Mouse (Mus musculus): Measurements from ENCODE around the gene Gm17416. TPM values are rescaled to one million over a fixed set of nuclear protein-coding genes. Genes with fewer than 3 reads are reported as not detected.
A peak's percentile ranks its signal among the peaks of the same experiment; 100 is the strongest.

The Gm17416 gene
- total and polyA plus RNA-seq, 3 experiments: not detected

GRCm38 (mm10) chr2:152612193-152612592 is 43.1 kb downstream of the Gm17416 start:
- no peak for ATAC-seq (ENCODE audit: extremely low read depth, insufficient number of reproducible peaks, low FRiP score, poor library complexity, severe bottlenecking)

GRCm38 (mm10) chr2:152615563-152615962 is 46.4 kb downstream of the Gm17416 start:
- Histone ChIP-seq H3K27me3 (ENCODE audit: insufficient read depth, low read length) (peaks cover 12% of the 10 kb centered on the region), H3K9me3 (replicated peaks) (no peaks in the 10 kb centered on the region), H3K4me3 (ENCODE audit: low read depth, low read length) (no peak overlapping the region), H3K36me3 (replicated peaks) (no peaks in the 10 kb centered on the region), H3K4me1 (ENCODE audit: insufficient read depth, low read depth, low read length) (no peaks in the 10 kb centered on the region; the same call in 1 of the 2 replicates)
- DNase-seq (ENCODE audit: low spot score) (peak; percentile 74), ATAC-seq (ENCODE audit: extremely low read depth, insufficient number of reproducible peaks, low FRiP score, poor library complexity, severe bottlenecking) (no peak; the same call in 1 of the 2 replicates)
- TF ChIP-seq POLR2AphosphoS5 (IDR thresholded peaks at IDR 0.05; ENCODE audit: insufficient replicate concordance, low read depth, low read length) (no peak), GATA1 (IDR thresholded peaks at IDR 0.05; ENCODE audit: borderline replicate concordance, low read length) (no peak), TAL1 (conservative IDR thresholded peaks at IDR 0.05; ENCODE audit: low read depth, low read length) (no peak), GATA2 (IDR thresholded peaks at IDR 0.05; ENCODE audit: borderline replicate concordance, low read depth, low read length) (no peak), CTCF (IDR thresholded peaks at IDR 0.05; ENCODE audit: low read depth, low read length) (peak; percentile 70)

More at GRCm38 (mm10) chr2:152612193-152612592, 43.1 kb downstream of the Gm17416 start:
- Histone ChIP-seq H3K9me3 (replicated peaks) (no peaks in the 10 kb centered on the region), H3K4me3 (ENCODE audit: low read depth, low read length) (no peak overlapping the region), H3K27me3 (ENCODE audit: insufficient read depth, low read length) (peaks cover 4% of the 10 kb centered on the region; the same call in 1 of the 2 replicates), H3K36me3 (replicated peaks) (no peaks in the 10 kb centered on the region), H3K4me1 (ENCODE audit: insufficient read depth, low read depth, low read length) (no peaks in the 10 kb centered on the region; the same call in 1 of the 2 replicates)
- TF ChIP-seq POLR2AphosphoS5 (IDR thresholded peaks at IDR 0.05; ENCODE audit: insufficient replicate concordance, low read depth, low read length) (no peak), GATA1 (IDR thresholded peaks at IDR 0.05; ENCODE audit: borderline replicate concordance, low read length) (no peak), TAL1 (conservative IDR thresholded peaks at IDR 0.05; ENCODE audit: low read depth, low read length) (no peak), GATA2 (IDR thresholded peaks at IDR 0.05; ENCODE audit: borderline replicate concordance, low read depth, low read length) (no peak), CTCF (IDR thresholded peaks at IDR 0.05; ENCODE audit: low read depth, low read length) (no peak)
- DNase-seq (ENCODE audit: low spot score): no peak

- no peaks in the 10 kb centered on the region; the same call in 1 of the 2 replicates for H3K4me1 ChIP-seq (ENCODE audit: insufficient read depth, low read depth, low read length)
- DNase-seq (ENCODE audit: low spot score) (no peak), ATAC-seq (ENCODE audit: extremely low read depth, insufficient number of reproducible peaks, low FRiP score, poor library complexity, severe bottlenecking) (no peak)
- no peak overlapping the region for H3K4me3 ChIP-seq (ENCODE audit: low read depth, low read length)
- H3K9me3 ChIP-seq (replicated peaks): no peaks in the 10 kb centered on the region
- TF ChIP-seq GATA2 (IDR thresholded peaks at IDR 0.05; ENCODE audit: borderline replicate concordance, low read depth, low read length) (no peak), GATA1 (IDR thresholded peaks at IDR 0.05; ENCODE audit: borderline replicate concordance, low read length) (no peak), CTCF (IDR thresholded peaks at IDR 0.05; ENCODE audit: low read depth, low read length) (no peak)
- peaks cover 11% of the 10 kb centered on the region for H3K27me3 ChIP-seq (ENCODE audit: insufficient read depth, low read length)
- H3K36me3 ChIP-seq (replicated peaks): no peaks in the 10 kb centered on the region
These were observed 47.3 kb downstream of the Gm17416 start for GRCm38 (mm10) chr2:152616470-152616869.

GRCm38 (mm10) chr2:152617374-152617773 is 48.2 kb downstream of the Gm17416 start:
- Histone ChIP-seq H3K36me3 (replicated peaks) (no peaks in the 10 kb centered on the region), H3K27me3 (ENCODE audit: insufficient read depth, low read length) (peaks cover 8% of the 10 kb centered on the region), H3K4me3 (ENCODE audit: low read depth, low read length) (no peak overlapping the region), H3K9me3 (replicated peaks) (no peaks in the 10 kb centered on the region), H3K4me1 (ENCODE audit: insufficient read depth, low read depth, low read length) (no peaks in the 10 kb centered on the region; the same call in 1 of the 2 replicates)
- DNase-seq (ENCODE audit: low spot score) (no peak), ATAC-seq (ENCODE audit: extremely low read depth, insufficient number of reproducible peaks, low FRiP score, poor library complexity, severe bottlenecking) (no peak)
- no peak for TF ChIP-seq GATA1 (IDR thresholded peaks at IDR 0.05; ENCODE audit: borderline replicate concordance, low read length)
- no peak for TF ChIP-seq CTCF (IDR thresholded peaks at IDR 0.05; ENCODE audit: low read depth, low read length)
- no peak for TF ChIP-seq POLR2AphosphoS5 (IDR thresholded peaks at IDR 0.05; ENCODE audit: insufficient replicate concordance, low read depth, low read length)
- TF ChIP-seq GATA2 (IDR thresholded peaks at IDR 0.05; ENCODE audit: borderline replicate concordance, low read depth, low read length): no peak

Other genes with a start within 250 kb of the Gm17416 start
Only the 20 nearest of the 22 such genes appear.
- not detected in 2 replicates for gene Nrsn2, start 192.7 kb upstream of the Gm17416 start, total RNA-seq (2014; fragmentation: Nextera tagmentation)
- gene Nrsn2, start 192.7 kb upstream of the Gm17416 start, total RNA-seq (2017): 0.17 TPM in 1 of 2 replicates, not detected in the other
- not detected in 2 replicates for gene Nrsn2, start 192.7 kb upstream of the Gm17416 start, polyA plus RNA-seq (2012)
- gene Sox12, start 171.3 kb upstream of the Gm17416 start, total RNA-seq (2014; fragmentation: Nextera tagmentation): 29.4 and 34.4 TPM in 2 replicates
- 0.98 and 1.7 TPM in 2 replicates for gene Sox12, start 171.3 kb upstream of the Gm17416 start, total RNA-seq (2017)
- gene Sox12, start 171.3 kb upstream of the Gm17416 start, polyA plus RNA-seq (2012): 60.0 and 62.8 TPM in 2 replicates
- gene Zcchc3, start 154.3 kb upstream of the Gm17416 start, total RNA-seq (2014; fragmentation: Nextera tagmentation): 21.1 and 23.7 TPM in 2 replicates
- 12.4 and 12.9 TPM in 2 replicates for gene Zcchc3, start 154.3 kb upstream of the Gm17416 start, total RNA-seq (2017)
- gene Zcchc3, start 154.3 kb upstream of the Gm17416 start, polyA plus RNA-seq (2012): 21.8 and 22.8 TPM in 2 replicates
- 2.1 and 3.8 TPM in 2 replicates for gene 6820408C15Rik, start 153.8 kb upstream of the Gm17416 start, total RNA-seq (2014; fragmentation: Nextera tagmentation)
- gene 6820408C15Rik, start 153.8 kb upstream of the Gm17416 start, total RNA-seq (2017): 0.49 and 0.64 TPM in 2 replicates
- gene 6820408C15Rik, start 153.8 kb upstream of the Gm17416 start, polyA plus RNA-seq (2012): 0.17 and 0.18 TPM in 2 replicates
- gene Defb23, start 104.7 kb upstream of the Gm17416 start, total RNA-seq (2014; fragmentation: Nextera tagmentation): not detected in 2 replicates
- gene Defb23, start 104.7 kb upstream of the Gm17416 start, total RNA-seq (2017): 0.29 TPM in 1 of 2 replicates, not detected in the other
- not detected in 2 replicates for gene Defb23, start 104.7 kb upstream of the Gm17416 start, polyA plus RNA-seq (2012)
- gene Defb20, start 92.3 kb upstream of the Gm17416 start, total RNA-seq (2014; fragmentation: Nextera tagmentation): not detected in 2 replicates
- gene Defb20, start 92.3 kb upstream of the Gm17416 start, total RNA-seq (2017): 0.22 TPM in 1 of 2 replicates, not detected in the other
- not detected in 2 replicates for gene Defb20, start 92.3 kb upstream of the Gm17416 start, polyA plus RNA-seq (2012)
- gene Defb22, start 79.2 kb upstream of the Gm17416 start, total RNA-seq (2014; fragmentation: Nextera tagmentation): not detected in 2 replicates
- not detected in 2 replicates for gene Defb22, start 79.2 kb upstream of the Gm17416 start, total RNA-seq (2017)
- gene Defb22, start 79.2 kb upstream of the Gm17416 start, polyA plus RNA-seq (2012): not detected in 2 replicates
- gene Defb26, start 57.6 kb upstream of the Gm17416 start, total RNA-seq (2014; fragmentation: Nextera tagmentation): not detected in 2 replicates
- not detected in 2 replicates for gene Defb26, start 57.6 kb upstream of the Gm17416 start, total RNA-seq (2017)
- not detected in 2 replicates for gene Defb26, start 57.6 kb upstream of the Gm17416 start, polyA plus RNA-seq (2012)
- gene Defb28, start 51.1 kb upstream of the Gm17416 start, total RNA-seq (2014; fragmentation: Nextera tagmentation): not detected in 2 replicates
- not detected in 2 replicates for gene Defb28, start 51.1 kb upstream of the Gm17416 start, total RNA-seq (2017)
- not detected in 2 replicates for gene Defb28, start 51.1 kb upstream of the Gm17416 start, polyA plus RNA-seq (2012)
- not detected in 2 replicates for gene Defb29, start 29.2 kb upstream of the Gm17416 start, total RNA-seq (2014; fragmentation: Nextera tagmentation)
- not detected in 2 replicates for gene Defb29, start 29.2 kb upstream of the Gm17416 start, total RNA-seq (2017)
- not detected in 2 replicates for gene Defb29, start 29.2 kb upstream of the Gm17416 start, polyA plus RNA-seq (2012)
- not detected in 2 replicates for gene Defb21, start 3.4 kb downstream of the Gm17416 start, total RNA-seq (2014; fragmentation: Nextera tagmentation)
- not detected in 2 replicates for gene Defb21, start 3.4 kb downstream of the Gm17416 start, total RNA-seq (2017)
- not detected in 2 replicates for gene Defb21, start 3.4 kb downstream of the Gm17416 start, polyA plus RNA-seq (2012)
- not detected in 2 replicates for gene Defb19, start 11.0 kb downstream of the Gm17416 start, total RNA-seq (2014; fragmentation: Nextera tagmentation)
- not detected in 2 replicates for gene Defb19, start 11.0 kb downstream of the Gm17416 start, total RNA-seq (2017)
- not detected in 2 replicates for gene Defb19, start 11.0 kb downstream of the Gm17416 start, polyA plus RNA-seq (2012)
- gene Defb45, start 30.1 kb downstream of the Gm17416 start, total RNA-seq (2014; fragmentation: Nextera tagmentation): not detected in 2 replicates
- not detected in 2 replicates for gene Defb45, start 30.1 kb downstream of the Gm17416 start, total RNA-seq (2017)
- gene Defb45, start 30.1 kb downstream of the Gm17416 start, polyA plus RNA-seq (2012): not detected in 2 replicates
- not detected in 2 replicates for gene Defb36, start 35.0 kb downstream of the Gm17416 start, total RNA-seq (2014; fragmentation: Nextera tagmentation)
- not detected in 2 replicates for gene Defb36, start 35.0 kb downstream of the Gm17416 start, total RNA-seq (2017)
- not detected in 2 replicates for gene Defb36, start 35.0 kb downstream of the Gm17416 start, polyA plus RNA-seq (2012)
- gene Defb25, start 53.7 kb downstream of the Gm17416 start, total RNA-seq (2014; fragmentation: Nextera tagmentation): not detected in 2 replicates
- not detected in 2 replicates for gene Defb25, start 53.7 kb downstream of the Gm17416 start, total RNA-seq (2017)
- gene Defb25, start 53.7 kb downstream of the Gm17416 start, polyA plus RNA-seq (2012): not detected in 2 replicates
- gene Rem1, start 57.6 kb downstream of the Gm17416 start, total RNA-seq (2014; fragmentation: Nextera tagmentation): not detected in 2 replicates
- gene Rem1, start 57.6 kb downstream of the Gm17416 start, total RNA-seq (2017): not detected in 2 replicates
- not detected in 2 replicates for gene Rem1, start 57.6 kb downstream of the Gm17416 start, polyA plus RNA-seq (2012)
- 65.2 and 67.2 TPM in 2 replicates for gene H13, start 100.1 kb downstream of the Gm17416 start, total RNA-seq (2014; fragmentation: Nextera tagmentation)
- 43.2 and 50.6 TPM in 2 replicates for gene H13, start 100.1 kb downstream of the Gm17416 start, total RNA-seq (2017)
- 54.2 and 60.8 TPM in 2 replicates for gene H13, start 100.1 kb downstream of the Gm17416 start, polyA plus RNA-seq (2012)
- 24.2 and 24.3 TPM in 2 replicates for gene Mcts2, start 117.7 kb downstream of the Gm17416 start, total RNA-seq (2014; fragmentation: Nextera tagmentation)
- 30.0 and 33.3 TPM in 2 replicates for gene Mcts2, start 117.7 kb downstream of the Gm17416 start, total RNA-seq (2017)
- gene Mcts2, start 117.7 kb downstream of the Gm17416 start, polyA plus RNA-seq (2012): 2.1 and 2.6 TPM in 2 replicates
- gene Id1, start 166.9 kb downstream of the Gm17416 start, total RNA-seq (2014; fragmentation: Nextera tagmentation): 20.8 and 21.7 TPM in 2 replicates
- 33.2 and 41.4 TPM in 2 replicates for gene Id1, start 166.9 kb downstream of the Gm17416 start, total RNA-seq (2017)
- 110 TPM in 2 replicates for gene Id1, start 166.9 kb downstream of the Gm17416 start, polyA plus RNA-seq (2012)
- not detected in 2 replicates for gene Cox4i2, start 184.8 kb downstream of the Gm17416 start, total RNA-seq (2014; fragmentation: Nextera tagmentation)
- 0.16 TPM in 1 of 2 replicates, not detected in the other for gene Cox4i2, start 184.8 kb downstream of the Gm17416 start, total RNA-seq (2017)
- not detected in 2 replicates for gene Cox4i2, start 184.8 kb downstream of the Gm17416 start, polyA plus RNA-seq (2012)

Data from G1E (cell line).